Mouse (Mus musculus): ENCODE results near the gene Serpinf2. TPM values are rescaled to one million over a fixed set of nuclear protein-coding genes. Genes with fewer than 3 reads are reported as not detected.

The Serpinf2 gene
- 0.15 and 0.22 TPM in 2 replicates for polyA plus RNA-seq (2012; rRNA removed)

DNA sequence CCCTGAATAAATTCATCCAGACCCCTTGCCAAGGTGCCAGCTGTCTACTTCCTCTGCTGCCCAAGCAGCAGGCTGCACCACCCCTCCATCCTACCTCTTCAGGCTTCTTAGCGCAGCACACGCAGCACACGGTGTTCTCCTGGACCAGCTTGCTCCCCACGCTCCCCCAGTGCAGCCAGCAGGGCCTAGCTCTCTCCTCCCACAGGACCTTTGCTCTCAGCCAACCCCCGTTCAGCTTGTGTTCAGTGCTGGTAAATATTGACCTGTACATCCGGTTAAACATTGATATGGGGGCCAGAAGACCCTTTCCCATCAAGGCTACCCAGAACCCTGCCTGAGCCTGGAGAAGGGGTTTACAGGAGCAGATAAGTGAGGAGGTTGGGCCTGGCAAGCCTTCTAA lies at the start of gene Serpinf2:
Gene Serpinf2 (minus strand): TSS at position 229 of the 400 bp plus-strand sequence.

DNA sequence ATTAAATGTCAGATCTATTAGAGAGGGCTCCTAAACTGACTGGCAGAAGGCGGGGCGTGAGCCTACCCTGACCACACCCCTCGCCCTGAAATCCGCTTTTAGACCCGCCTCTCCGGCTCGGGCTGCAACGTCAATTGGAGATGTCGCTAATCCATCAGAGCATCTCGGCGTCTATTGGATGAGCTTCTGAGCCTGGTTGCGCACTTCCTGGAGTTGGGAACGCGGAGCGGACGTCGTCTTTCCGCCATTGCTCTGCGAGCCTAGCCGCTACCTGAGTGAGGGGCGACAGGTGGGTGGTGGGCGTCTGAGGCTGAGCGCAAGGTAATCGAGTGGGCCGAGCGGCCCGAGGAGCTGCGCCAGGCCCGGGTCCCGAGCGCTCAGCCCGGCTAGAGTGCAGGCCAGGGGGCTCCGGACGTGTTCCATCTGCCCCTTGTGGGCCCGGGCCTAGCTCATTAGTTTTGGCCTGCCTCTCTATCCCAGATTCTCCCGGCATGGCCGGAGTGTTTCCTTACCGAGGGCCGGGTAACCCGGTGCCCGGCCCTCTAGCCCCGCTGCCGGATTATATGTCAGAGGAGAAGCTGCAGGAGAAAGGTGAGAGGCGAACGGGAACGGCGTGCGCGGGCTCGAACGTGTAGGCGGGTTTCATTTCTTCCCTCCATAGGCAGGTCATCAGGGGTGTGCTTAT lies 47.4 kb upstream of the Serpinf2 start, which contains the start of gene Prpf8:
Gene Prpf8 (plus strand): TSS at position 216 of the 685 bp plus-strand sequence.

DNA sequence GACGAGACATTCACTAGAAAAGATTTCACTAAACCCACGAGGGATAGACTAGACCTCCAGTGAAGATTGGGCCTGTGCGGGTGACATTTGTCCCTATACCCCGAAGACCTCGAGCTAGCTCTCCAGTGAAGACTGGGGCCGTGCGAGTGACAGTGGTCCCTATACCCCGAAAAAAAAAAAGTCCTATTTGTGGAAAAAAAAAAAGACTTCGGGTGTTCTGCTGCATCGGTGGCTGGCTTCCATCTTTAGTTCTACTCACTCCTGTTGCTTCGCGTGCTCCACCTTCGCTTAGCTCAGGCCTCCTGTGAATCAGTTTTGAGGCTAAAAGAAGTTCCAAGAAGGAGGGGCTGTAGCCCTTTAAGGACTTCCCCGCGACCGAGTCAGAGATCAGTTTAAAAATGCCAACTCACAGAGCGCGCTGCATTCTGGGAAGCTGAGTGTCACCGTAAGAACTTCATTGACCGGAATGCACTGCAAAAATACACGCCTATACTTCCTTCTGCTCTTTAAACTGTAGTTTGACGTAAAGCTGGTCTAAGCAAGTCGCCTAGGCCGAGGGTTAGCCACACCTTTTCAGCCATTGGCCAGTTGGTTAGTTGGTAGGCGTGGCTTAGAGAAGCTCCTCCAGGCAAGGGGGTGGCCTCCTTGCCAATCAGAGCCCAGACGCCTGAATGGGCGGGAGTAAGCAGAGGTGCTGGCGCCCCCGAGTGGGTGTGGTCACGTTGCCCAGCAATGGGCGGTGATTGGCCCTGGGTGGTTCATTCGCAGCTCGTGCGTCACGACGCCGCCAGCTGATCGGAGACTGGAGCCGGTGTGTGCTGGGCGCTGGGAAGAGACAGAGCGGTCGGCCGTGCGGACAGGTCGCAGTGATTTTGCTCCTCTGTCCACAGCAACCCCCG lies 21.7 kb upstream of the Serpinf2 start, which contains the start of gene Tlcd2:
Gene Tlcd2 (plus strand): TSS at position 872 of the 899 bp plus-strand sequence.

DNA sequence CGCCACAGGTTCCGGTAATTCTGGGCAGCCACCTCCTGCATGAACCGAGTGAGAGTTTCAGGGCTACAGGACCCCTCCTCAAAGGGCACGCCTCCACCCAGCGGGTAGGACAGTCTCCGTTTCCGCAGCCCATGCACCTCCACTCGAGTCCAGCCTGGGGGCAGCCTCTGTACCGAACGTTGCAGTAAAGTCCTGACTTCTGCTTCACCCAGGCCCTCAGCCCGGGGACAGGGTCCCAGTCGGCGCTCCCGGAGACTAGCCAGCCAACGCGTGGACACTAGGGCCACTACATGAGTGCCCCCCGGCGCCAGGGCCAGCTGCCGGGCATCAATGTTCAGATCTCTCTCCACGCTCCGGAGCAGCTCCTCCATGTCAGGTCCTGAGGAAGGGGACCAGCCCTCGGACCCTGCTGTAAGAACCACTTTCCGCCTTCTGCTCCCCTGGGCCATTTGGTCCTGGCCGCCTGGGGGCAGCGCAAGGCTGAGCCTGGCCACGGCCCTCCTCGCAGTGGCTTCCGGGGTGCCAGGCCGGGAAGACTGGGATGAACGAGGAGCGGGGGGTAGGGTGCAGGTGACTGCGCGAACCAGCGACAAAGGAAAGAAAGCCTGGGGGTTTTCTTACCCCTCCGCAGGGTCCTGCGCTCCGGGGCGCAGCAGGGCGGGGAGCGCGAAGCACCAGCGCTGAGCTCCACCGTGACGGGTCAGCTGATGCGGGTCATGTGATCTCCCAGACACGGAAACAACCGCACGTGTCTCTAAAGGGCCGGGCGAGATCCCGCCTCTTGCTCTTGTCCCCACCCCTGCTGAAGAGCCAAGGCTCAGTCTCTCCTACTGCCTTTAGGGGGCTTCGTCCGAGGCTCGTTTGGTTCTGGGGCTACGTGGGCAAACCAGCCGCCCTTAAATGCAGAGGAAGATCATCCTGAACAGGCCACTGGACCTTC lies 14.9 kb upstream of the Serpinf2 start, which contains the start of gene Wdr81:
Gene Wdr81 (minus strand): TSS at position 727 of the 940 bp plus-strand sequence.

DNA sequence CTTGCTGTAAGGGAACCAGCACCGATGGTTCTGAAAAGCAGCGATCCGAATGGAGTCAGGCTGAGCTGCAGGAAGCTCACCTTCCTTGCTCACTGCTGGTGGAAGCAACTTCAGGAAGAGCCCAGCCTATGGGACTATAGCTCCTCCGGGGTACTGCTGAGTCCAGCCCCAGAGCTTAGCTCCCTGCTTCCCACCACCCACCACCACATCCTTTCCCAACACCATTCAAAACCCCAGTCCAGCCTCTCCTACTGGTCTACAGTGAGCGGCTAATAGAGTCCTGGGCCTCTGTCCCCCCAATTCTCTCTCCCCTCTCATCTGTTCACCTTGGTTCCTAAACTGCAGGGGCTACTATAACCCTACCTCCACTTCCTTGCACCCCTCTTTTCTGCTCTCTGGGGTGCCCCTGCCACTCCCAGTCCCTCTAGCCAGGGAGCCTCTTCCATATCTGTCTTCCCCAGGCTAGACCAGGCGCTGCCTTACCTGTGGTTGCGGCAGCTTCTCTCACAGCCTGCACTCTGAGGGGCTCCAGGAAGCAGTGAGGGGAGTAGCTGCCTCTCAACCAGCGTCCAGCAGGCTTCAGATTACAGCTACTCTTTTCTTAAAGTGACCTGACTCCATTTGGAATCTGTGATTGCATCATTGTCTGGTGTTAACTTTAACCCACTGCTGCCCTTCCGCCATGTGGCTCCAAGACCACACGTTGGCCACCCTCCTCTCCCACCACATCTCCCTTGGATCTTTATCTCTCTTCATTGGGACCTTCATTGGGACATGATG lies 17.2 kb downstream of the Serpinf2 start, which contains the start of gene Serpinf1:
Gene Serpinf1 (minus strand): TSS at position 689 of the 780 bp plus-strand sequence.

Other genes starting within 250 kb of the Serpinf2 start
- gene Dph1, start 248.3 kb downstream of the Serpinf2 start, polyA plus RNA-seq (2012; rRNA removed), result 19.7 and 22.1 TPM in 2 replicates
- 5.8 and 7.5 TPM in 2 replicates for gene Rtn4rl1, start 245.8 kb downstream of the Serpinf2 start, polyA plus RNA-seq (2012; rRNA removed)
- gene Rpa1, start 91.3 kb downstream of the Serpinf2 start, polyA plus RNA-seq (2012; rRNA removed), result 54.6 and 59.8 TPM in 2 replicates
- 8.2 TPM in 2 replicates for gene Smyd4, start 91.2 kb downstream of the Serpinf2 start, polyA plus RNA-seq (2012; rRNA removed)
- gene Serpinf1, start 16.9 kb downstream of the Serpinf2 start, polyA plus RNA-seq (2012; rRNA removed), result 32.4 and 60.9 TPM in 2 replicates
- 9.6 and 10.2 TPM in 2 replicates for gene Wdr81, start 15.1 kb upstream of the Serpinf2 start, polyA plus RNA-seq (2012; rRNA removed)
- gene Tlcd2, start 22.1 kb upstream of the Serpinf2 start, polyA plus RNA-seq (2012; rRNA removed), result 1.8 and 3.9 TPM in 2 replicates
- 124 and 138 TPM in 2 replicates for gene Prpf8, start 47.2 kb upstream of the Serpinf2 start, polyA plus RNA-seq (2012; rRNA removed)
- 1.3 and 1.6 TPM in 2 replicates for gene Rilp, start 70.5 kb upstream of the Serpinf2 start, polyA plus RNA-seq (2012; rRNA removed)
- 5.4 and 5.9 TPM in 2 replicates for gene Scarf1, start 73.9 kb upstream of the Serpinf2 start, polyA plus RNA-seq (2012; rRNA removed)
- gene Slc43a2, start 92.1 kb upstream of the Serpinf2 start, polyA plus RNA-seq (2012; rRNA removed), result 23.2 and 23.6 TPM in 2 replicates
- gene Pitpna, start 148.5 kb upstream of the Serpinf2 start, polyA plus RNA-seq (2012; rRNA removed), result 133 and 135 TPM in 2 replicates
- 50.6 and 55.2 TPM in 2 replicates for gene Inpp5k, start 191.4 kb upstream of the Serpinf2 start, polyA plus RNA-seq (2012; rRNA removed)
- 12.8 and 20.7 TPM in 2 replicates for gene Myo1c, start 210.9 kb upstream of the Serpinf2 start, polyA plus RNA-seq (2012; rRNA removed)
- 77.4 and 84.6 TPM in 2 replicates for gene Crk, start 239.7 kb upstream of the Serpinf2 start, polyA plus RNA-seq (2012; rRNA removed)